Mouse (Mus musculus): ENCODE measurements at regions not wholly inside any gene's neighbourhood (a gene's known extent, or its start where the extent isn't known, plus 50 kb on each side); places are given as distances from the start of the nearest gene placed in this dataset.

DNA sequence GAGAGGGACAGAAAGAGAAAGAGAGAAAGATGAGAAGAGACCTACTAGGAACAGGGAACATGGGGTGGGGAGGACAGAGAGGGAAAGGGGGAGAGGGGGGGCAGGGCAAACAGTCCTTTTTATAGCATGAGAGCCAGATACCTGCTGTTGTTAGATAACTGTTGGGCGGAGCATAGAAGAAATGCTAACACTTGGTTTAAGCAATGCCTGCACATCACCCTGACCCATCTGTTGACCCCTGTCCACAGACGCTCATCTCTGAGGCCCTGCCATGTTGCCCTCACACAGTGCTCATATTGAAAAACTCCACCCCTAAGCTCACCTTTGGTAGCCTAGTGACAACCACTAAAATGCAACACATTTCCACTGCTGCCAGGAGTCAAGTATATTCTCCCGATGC is 90.7 kb downstream of the Tmem17 start:
- Histone ChIP-seq H3K4me3 (no peak overlapping the region), H3K27ac (no peak overlapping the region)
- TF ChIP-seq CTCF (conservative IDR thresholded peaks at IDR 0.05) = no peak
- no peak for DNase-seq (ENCODE audit: low spot score in 2 of 2)

DNA sequence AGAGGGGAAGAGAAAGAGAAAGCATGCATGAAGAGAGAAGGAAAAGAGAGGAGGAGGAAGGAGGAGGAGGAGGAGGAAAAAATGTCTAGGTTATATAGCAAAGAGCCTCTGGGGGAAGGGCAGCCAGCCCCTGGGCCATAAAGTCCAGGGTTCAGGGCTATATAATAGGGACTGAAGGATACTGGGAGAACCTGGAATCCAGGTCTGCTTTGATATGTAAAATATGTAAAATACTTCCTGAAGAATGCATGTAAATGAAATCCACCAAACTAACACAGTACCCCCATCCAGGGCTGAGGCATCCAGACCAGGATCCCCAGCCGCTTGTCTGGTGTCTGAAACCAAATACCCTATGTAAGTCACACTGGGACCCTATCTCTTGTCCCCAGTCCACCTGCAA is 91.5 kb downstream of the Tmem17 start:
- no peak for DNase-seq (ENCODE audit: low spot score in 2 of 2)
- H3K27ac ChIP-seq = no peak overlapping the region
- no peak overlapping the region for H3K4me3 ChIP-seq
- TF ChIP-seq CTCF (conservative IDR thresholded peaks at IDR 0.05) = no peak

DNA sequence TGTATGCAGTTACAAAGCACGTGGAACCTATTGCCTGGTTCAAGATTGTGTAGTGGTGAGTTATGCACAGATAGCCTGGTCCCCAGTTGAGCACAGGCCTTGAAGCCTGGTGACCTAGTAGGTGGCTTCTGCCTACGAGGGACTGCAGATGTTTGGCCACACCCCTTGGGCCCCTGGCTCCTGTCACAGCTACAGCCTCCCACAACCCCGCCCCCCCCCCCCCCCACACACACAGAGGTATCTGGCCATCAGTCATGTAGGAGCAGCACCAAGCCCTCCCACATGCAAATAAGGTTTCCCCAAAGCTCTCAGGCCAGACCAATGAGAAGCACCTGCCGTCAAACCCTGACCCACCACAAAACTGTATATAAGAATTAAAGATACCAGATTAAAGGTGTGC is 94.5 kb downstream of the Tmem17 start:
- no peak for TF ChIP-seq CTCF (conservative IDR thresholded peaks at IDR 0.05)
- Histone ChIP-seq H3K4me3 (no peak overlapping the region), H3K27ac (no peak overlapping the region)
- DNase-seq (ENCODE audit: low spot score in 2 of 2) = no peak

DNA sequence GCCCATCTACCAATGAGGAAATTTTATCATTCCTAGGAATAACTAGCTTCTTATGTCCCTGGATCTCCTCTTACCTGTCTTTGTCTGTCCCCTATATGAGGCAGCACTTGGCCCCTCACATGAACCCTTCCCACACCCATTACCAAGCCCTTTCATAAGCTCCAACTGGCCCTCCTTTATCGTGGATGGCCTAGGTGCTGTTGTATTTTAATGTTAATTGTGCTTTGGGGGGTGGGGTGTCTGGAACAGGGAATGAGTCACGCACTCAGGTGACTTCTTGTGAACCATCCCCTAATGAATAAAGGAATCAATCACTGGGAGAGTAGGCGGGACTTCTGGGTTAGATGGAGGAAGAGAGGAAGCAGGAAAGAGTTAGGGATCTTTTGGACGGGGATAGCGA is 95.8 kb downstream of the Tmem17 start:
- H3K27ac ChIP-seq = no peak overlapping the region
- no peak for DNase-seq (ENCODE audit: low spot score in 2 of 2)
- TF ChIP-seq CTCF (conservative IDR thresholded peaks at IDR 0.05) = no peak
- no peak overlapping the region for H3K4me3 ChIP-seq

DNA sequence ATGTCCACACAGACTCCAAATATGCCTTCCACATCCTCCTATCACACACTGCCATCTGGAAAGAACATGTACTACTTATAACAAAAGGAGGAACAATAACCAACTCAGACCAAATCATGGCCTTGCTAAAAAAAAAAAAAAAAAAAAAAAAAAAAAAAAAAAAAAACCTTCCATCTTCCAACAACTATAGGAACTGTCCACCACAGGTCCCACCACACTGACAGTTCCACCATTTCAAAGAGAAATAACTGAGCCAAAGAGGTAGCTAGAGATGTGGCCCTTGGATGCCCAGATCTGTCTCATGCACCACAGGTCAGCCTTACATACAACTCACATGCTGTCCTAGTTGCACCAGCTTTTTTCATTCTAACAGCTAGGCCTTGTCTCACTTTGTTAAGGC is 97.1 kb downstream of the Tmem17 start:
- TF ChIP-seq CTCF (conservative IDR thresholded peaks at IDR 0.05) = no peak
- DNase-seq (ENCODE audit: low spot score in 2 of 2) = no peak
- H3K4me3 ChIP-seq = no peak overlapping the region
- H3K27ac ChIP-seq = no peak overlapping the region

DNA sequence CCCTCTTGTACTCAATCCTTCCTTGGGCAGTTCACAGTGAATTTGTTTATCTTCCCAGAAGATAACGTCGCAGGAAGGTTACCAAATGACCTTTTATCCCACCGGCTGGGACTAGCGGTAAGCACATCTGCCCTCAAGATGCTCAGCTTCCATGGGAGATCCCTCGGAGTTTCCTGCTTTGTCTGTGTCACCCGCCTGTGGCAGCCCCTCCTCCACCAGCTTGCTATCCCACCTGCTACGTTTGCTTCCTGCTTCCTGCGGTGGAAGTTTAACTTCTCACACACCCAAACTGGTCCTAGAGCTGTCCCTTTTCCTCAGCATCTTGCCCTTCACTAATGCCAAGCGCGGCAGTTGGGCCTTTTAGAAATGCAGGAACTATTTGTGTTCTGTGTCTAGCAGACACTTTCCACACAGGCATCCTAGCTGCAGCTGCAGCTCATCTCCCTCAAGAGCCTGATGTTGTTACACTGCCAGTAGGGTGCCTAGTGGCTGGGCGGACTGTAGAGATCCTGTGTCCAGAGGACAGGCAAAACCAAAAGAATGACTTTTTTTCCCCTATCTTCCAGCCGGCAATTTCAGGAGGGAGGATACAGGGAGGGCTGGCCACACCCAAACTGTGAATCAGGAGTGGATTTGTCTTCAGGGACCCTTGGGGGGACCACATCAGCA is 98.7 kb downstream of the Tmem17 start:
- Histone ChIP-seq H3K4me3 (no peak overlapping the region), H3K27ac (peak overlapping the region; percentile 46; the same call in 1 of the 2 replicates)
- DNase-seq (ENCODE audit: low spot score in 2 of 2) = no peak
- TF ChIP-seq CTCF (conservative IDR thresholded peaks at IDR 0.05) = peak; percentile 30

DNA sequence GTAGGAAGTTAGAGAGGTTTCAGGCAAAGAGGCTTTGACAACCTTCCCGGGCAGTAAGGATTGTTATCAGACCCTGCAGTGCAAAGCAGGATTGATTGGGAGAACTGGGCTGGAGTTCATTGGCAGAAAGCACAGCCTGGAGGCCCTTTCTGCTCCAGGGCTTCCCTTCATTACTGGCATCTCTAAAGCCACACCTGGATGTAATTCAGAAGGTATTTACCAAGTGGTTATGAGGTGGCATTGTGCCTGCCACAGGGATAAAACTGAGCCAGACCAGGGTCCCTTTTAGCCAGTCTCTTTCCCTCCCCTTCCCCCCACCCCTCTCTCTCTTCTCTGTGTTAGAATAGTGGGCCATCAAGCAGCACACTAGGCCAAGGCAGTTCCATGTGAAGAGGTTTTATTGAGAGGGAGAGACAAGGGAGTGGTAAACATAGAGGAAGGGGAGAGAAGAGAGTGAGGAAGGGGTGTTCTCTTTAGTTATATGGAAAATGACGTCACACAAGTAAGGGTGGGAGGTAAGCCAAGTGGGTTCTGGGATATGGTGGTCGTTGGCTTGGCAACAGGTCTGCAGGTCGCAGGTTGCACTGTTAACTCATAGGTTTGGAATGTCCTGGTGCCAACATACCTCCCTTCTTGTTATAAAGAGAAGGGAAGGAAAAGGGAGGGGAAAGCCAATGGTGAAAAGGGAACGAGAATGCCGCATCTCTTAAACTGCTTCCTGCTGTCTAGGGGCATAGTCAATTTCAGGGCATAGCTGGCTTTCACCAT is 99.4 kb downstream of the Tmem17 start:
- H3K4me3 ChIP-seq = no peak overlapping the region
- no peak for TF ChIP-seq CTCF (conservative IDR thresholded peaks at IDR 0.05)
- DNase-seq (ENCODE audit: low spot score in 2 of 2) = no peak
- H3K27ac ChIP-seq = peak overlapping the region; percentile 46; the same call in 1 of the 2 replicates

DNA sequence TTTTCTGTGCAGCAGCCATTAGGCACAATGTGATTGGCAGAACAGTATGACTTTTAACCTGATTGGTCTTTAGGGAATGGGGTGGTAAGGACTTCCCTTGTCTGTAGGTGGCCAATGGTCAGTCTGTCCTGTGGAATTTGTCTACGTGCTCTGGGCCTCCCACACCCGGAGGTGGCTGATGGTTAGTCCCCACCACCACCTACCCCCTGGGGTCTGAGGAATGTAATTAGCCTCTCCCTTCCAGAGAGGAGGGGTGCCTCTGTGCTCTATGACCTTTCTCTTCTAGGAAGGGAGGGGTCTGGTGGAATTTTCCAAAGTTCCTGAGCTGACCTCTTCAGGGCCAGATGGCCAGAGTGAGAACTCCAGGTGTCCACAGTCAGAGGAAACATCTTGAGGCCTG is 101.6 kb downstream of the Tmem17 start:
- H3K4me3 ChIP-seq = no peak overlapping the region
- no peak for TF ChIP-seq CTCF (conservative IDR thresholded peaks at IDR 0.05)
- DNase-seq (ENCODE audit: low spot score in 2 of 2) = no peak

DNA sequence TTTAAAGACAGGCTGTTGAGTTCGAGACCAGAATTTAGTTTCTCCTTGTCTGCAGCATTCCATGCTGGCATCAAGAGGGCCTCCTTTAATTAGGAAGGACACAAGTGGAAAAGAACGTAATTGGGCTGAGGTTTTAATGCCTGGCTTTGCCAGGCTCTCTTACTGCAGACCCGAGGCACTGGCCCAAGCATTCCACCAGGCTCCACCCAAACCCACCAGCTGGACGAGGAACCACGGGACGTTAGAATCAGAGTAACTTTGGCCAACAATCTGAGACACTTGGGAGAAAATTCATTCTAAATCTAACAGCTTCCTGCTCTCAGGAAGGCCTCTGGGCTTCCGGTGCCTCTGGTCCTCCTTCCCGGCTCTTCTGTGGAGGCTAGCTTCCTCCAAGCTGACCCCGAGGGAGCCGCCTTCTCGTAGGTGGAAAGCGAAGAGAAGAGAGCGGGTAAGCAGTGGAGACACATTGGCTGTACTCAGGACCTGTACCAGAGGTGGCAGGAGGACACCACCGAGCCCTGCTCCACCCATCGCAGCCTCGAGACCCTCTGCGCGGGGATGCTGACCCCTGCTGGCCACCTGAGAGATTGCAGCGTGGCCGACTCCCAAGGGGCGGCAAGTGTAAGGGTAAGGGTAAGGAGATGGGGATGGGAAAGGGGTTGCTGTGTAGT is 105.5 kb downstream of the Tmem17 start:
- TF ChIP-seq CTCF (conservative IDR thresholded peaks at IDR 0.05) = peak; percentile 100; the same call in 1 of the 2 replicates
- peak overlapping the region; percentile 62 for H3K4me3 ChIP-seq
- peak overlapping the region; percentile 85 for H3K27ac ChIP-seq
- peak; percentile 75 to 92 for DNase-seq (ENCODE audit: low spot score in 2 of 2)

More for the DNA sequence above, 101.6 kb downstream of the Tmem17 start:
- no peak overlapping the region for H3K27ac ChIP-seq

DNA sequence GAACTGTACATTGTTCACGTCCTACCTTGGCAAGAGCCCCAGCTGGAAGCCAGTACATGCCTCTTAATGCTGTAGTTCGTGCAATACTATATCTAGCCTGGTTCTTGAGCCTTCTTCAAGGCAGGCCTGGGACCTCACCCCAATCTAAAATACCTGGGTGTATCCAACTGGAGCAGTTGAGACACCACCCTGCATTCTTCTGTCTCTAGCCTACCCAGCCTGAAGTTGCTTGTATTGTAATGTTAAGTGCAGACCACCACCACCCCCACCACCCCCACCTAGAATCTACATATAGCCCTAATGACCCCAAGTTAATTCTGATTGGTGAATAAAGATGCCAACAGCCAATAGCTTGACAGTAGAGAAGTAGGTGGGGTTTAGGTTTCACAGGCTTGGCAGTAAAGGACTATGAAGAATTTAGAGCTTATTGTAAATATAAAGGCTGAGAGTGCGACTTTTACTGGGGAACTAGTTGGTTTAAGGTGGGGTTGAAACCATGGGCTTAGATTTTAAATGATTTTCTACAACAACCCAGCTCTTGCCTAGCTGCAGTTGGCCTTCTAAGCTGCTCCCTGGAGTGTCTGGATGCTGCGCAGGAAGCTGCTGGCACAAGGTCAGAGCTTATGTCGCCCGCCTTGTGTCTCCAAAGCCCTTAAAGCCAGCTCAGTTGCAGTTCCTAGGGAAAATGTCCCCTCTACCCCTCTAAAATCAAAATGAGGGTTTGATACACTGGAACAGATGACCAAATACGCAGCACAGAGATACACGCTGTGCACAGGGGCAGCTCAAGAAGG is 109.2 kb downstream of the Tmem17 start:
- no peak for DNase-seq (ENCODE audit: low spot score in 2 of 2)
- Histone ChIP-seq H3K27ac (no peak overlapping the region), H3K4me3 (no peak overlapping the region)
- no peak for TF ChIP-seq CTCF (conservative IDR thresholded peaks at IDR 0.05)

DNA sequence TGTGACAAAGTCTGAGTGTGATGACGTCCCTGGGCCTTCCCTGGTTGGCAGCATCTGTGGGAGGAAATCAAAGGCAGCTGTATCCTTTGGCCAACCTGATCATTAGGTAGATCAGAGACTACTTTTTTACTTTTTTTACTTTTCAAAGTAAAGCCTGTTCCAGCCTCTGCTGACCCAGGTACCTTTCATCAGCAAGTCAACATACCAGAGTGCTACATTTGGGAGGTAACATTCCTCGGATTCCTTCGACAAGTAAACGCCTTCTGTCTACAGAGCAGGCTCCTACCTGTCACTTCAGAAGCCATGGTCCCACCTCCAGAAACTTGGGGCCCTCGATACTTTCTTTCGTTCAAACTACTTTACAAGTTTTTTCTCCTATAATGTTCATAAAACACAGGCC is 110.0 kb downstream of the Tmem17 start:
- no peak overlapping the region for H3K4me3 ChIP-seq
- DNase-seq (ENCODE audit: low spot score in 2 of 2) = no peak
- TF ChIP-seq CTCF (conservative IDR thresholded peaks at IDR 0.05) = no peak
- H3K27ac ChIP-seq = no peak overlapping the region

DNA sequence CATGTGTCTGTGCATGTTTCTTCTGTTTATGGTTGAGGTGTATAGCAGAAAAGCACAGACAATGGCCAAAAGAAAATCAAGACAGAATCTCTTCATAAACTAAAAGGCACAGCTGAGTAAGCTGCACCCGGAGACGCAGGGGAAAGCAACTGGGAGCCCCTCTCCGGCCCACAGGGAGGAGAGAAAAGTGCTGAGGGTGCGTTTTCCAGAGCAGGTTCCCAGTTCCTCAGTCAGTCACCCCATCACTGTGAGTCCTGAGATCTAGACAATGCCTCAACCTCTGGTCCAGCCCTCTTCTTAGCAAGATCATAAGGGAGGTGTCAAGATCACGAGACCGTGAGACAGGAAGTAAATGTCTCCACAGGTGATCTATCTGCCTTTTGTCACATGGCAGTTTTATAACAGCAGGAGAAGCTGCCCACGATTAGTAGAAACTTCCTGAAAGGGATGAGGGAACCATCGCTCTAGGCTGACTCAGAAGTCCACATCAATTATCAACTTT is 110.7 kb downstream of the Tmem17 start:
- no peak overlapping the region for H3K27ac ChIP-seq
- DNase-seq (ENCODE audit: low spot score in 2 of 2) = no peak
- TF ChIP-seq CTCF (conservative IDR thresholded peaks at IDR 0.05) = no peak
- H3K4me3 ChIP-seq = no peak overlapping the region

All from layer of hippocampus, adult 2 months (tissue).